8 mouse cellular contexts compared by ENCODE assay signal in the genomic region with DNA sequence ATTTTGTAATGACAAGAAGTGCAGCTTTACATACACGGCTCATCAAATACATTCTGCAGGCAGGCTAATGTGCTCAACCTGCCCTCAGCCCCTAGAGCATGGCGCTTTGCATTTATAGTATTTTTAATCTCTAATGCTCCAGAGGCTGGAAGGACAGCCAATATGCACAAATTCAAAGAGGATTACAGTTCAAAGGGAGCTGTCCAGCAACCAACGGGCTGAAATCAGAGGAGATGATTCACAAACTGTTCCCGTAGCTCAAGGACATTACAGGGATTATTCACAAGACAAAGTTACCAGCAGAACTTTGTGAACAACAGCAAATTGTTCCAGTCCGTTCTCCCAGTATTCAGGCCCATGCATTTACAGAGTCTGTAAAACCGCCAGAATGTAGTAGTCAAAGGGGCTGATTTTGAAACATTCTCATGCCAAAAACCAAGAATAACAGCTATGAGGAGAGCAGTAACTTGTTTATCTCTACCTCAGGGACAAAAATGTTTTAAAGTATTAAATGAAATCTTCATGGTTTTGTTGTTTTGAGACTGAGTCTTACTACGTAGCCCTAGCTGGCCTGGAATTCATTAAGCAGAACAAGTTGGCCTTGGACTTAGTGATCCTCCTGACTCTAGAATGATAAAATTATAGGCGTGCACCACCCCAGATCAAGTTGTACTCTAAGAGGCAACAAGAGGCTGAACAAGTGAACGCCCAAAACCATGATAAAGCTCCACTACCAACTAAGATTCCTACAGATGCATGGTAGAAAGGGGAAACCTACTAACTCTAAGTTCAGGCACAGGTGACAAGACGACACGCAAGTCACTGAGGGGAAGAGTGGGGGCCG. TPM values are rescaled to one million over a fixed set of nuclear protein-coding genes. Genes with fewer than 3 reads are reported as not detected.
DNase-seq lines count a peak whose midpoint lies in the region; ATAC-seq and TF ChIP-seq lines count a peak whose summit lies in the region.

No protein-coding gene starts in this region.

- no peak for TF ChIP-seq POLR2A in olfactory bulb, adult 2 months (IDR thresholded peaks at IDR 0.05; ENCODE audit: insufficient read depth, low read depth, low read length)

- TF ChIP-seq CTCF in olfactory bulb, adult 2 months (IDR thresholded peaks at IDR 0.05; ENCODE audit: insufficient read depth, low read depth, low read length): no peak

- DNase-seq in urinary bladder, postnatal 14 days (ENCODE audit: low spot score): peak; percentile 56
- DNase-seq in urinary bladder, adult 2 months (ENCODE audit: low spot score): no peak
- peak; percentile 76 for DNase-seq in embryonic facial prominence, embryonic 14.5 days (ENCODE audit: low spot score)
- no peak for DNase-seq in right cerebral cortex, postnatal 14 days

- H3K4me3 ChIP-seq in embryonic facial prominence, embryonic 14.5 days (ENCODE audit: low read depth, low read length): peak overlapping the region; percentile 52
- H3K4me3 ChIP-seq in hindbrain, embryonic 12.5 days: peak overlapping the region; percentile 80
- peak overlapping the region; percentile 65 for H3K4me3 ChIP-seq in liver, embryonic 12.5 days
- peak overlapping the region; percentile 70 for H3K4me3 ChIP-seq in olfactory bulb, adult 2 months (ENCODE audit: insufficient read depth, low read depth, low read length)

- no peak overlapping the region for H3K27ac ChIP-seq in embryonic facial prominence, embryonic 14.5 days (replicated peaks; ENCODE audit: low read depth, low read length)
- H3K27ac ChIP-seq in hindbrain, embryonic 12.5 days: no peak overlapping the region
- H3K27ac ChIP-seq in liver, embryonic 12.5 days: no peak overlapping the region
- H3K27ac ChIP-seq in olfactory bulb, adult 2 months (ENCODE audit: insufficient read depth, low read depth, low read length): no peak overlapping the region

- peak overlapping the region; percentile 58 for H3K9ac ChIP-seq in embryonic facial prominence, embryonic 14.5 days (ENCODE audit: low read depth, low read length)
- peak overlapping the region; percentile 77 for H3K9ac ChIP-seq in hindbrain, embryonic 12.5 days
- peak overlapping the region; percentile 37 for H3K9ac ChIP-seq in liver, embryonic 12.5 days

- ATAC-seq in embryonic facial prominence, embryonic 14.5 days (ENCODE audit: low read depth): no peak
- peak; percentile 53 for ATAC-seq in hindbrain, embryonic 12.5 days (ENCODE audit: low FRiP score)
- ATAC-seq in liver, embryonic 12.5 days: peak; percentile 52
- no peak for ATAC-seq in CD4-positive, CD25-positive, alpha-beta regulatory T cell, adult 4 months

- H3K36me3 ChIP-seq in embryonic facial prominence, embryonic 14.5 days (ENCODE audit: control insufficient read depth, insufficient read depth, low read length): no peaks in the 10 kb centered on the region
- H3K36me3 ChIP-seq in hindbrain, embryonic 12.5 days: no peaks in the 10 kb centered on the region
- no peaks in the 10 kb centered on the region for H3K36me3 ChIP-seq in liver, embryonic 12.5 days

- 0 out of 2 replicates have a peak, but pooled peaks cover 10% of the 10 kb centered on the region for H3K4me1 ChIP-seq in embryonic facial prominence, embryonic 14.5 days (ENCODE audit: control insufficient read depth, insufficient read depth, low read length)
- peaks cover 13% of the 10 kb centered on the region for H3K4me1 ChIP-seq in hindbrain, embryonic 12.5 days
- peaks cover 13% of the 10 kb centered on the region for H3K4me1 ChIP-seq in liver, embryonic 12.5 days
- no peaks in the 10 kb centered on the region for H3K4me1 ChIP-seq in olfactory bulb, adult 2 months (ENCODE audit: control insufficient read depth, insufficient read depth, low read length)

- H3K27me3 ChIP-seq in embryonic facial prominence, embryonic 14.5 days (replicated peaks; ENCODE audit: control insufficient read depth, insufficient read depth, low read length): peaks cover 17% of the 10 kb centered on the region
- H3K27me3 ChIP-seq in hindbrain, embryonic 12.5 days: no peaks in the 10 kb centered on the region
- H3K27me3 ChIP-seq in liver, embryonic 12.5 days (replicated peaks): peaks cover 34% of the 10 kb centered on the region

- H3K9me3 ChIP-seq in embryonic facial prominence, embryonic 14.5 days (ENCODE audit: control insufficient read depth, low read length): no peaks in the 10 kb centered on the region
- no peaks in the 10 kb centered on the region for H3K9me3 ChIP-seq in hindbrain, embryonic 12.5 days (replicated peaks)
- H3K9me3 ChIP-seq in liver, embryonic 12.5 days (replicated peaks): no peaks in the 10 kb centered on the region

- peak overlapping the region; percentile 68 for H3K4me2 ChIP-seq in embryonic facial prominence, embryonic 14.5 days (ENCODE audit: low read depth, low read length)
- peak overlapping the region; percentile 66 for H3K4me2 ChIP-seq in hindbrain, embryonic 12.5 days (replicated peaks)
- H3K4me2 ChIP-seq in liver, embryonic 12.5 days: peak overlapping the region; percentile 75

- WGBS in embryonic facial prominence, embryonic 14.5 days: 18% methylated on average over 12 of the region's 12 CpGs
- WGBS in hindbrain, embryonic 12.5 days: 25% methylated on average over 12 of the region's 12 CpGs
- 19% methylated on average over 12 of the region's 12 CpGs for WGBS in liver, embryonic 12.5 days (ENCODE audit: insufficient replicate concordance)
- WGBS in olfactory bulb, adult 2 months: 12% methylated on average over 12 of the region's 12 CpGs

RNA-seq across cellular contexts. Expression of gene Ric3, which starts 0.6 kb away (rescaled TPM):
- polyA plus RNA-seq in urinary bladder, adult 2 months (2012; rRNA removed): 10.3 and 12.2 TPM in 2 replicates
- polyA plus RNA-seq in embryonic facial prominence, embryonic 14.5 days (2014; fragmentation: Nextera tagmentation; extraction: Ambion mirVana): 2.6 and 4.7 TPM in 2 replicates
- 21.9 and 23.5 TPM in 2 replicates for polyA plus RNA-seq in hindbrain, embryonic 12.5 days (2016; fragmentation: Nextera tagmentation; extraction: Ambion mirVana)
- 0.93 and 1.1 TPM in 2 replicates for polyA plus RNA-seq in liver, embryonic 12.5 days (2016; fragmentation: Nextera tagmentation; extraction: Ambion mirVana)
- not detected in 2 replicates for polyA plus RNA-seq in olfactory bulb, adult 2 months (2012; ENCODE audit: insufficient read depth, insufficient read length, low replicate concordance, missing spikeins)
- under 1 TPM; 0.19 to 0.43 TPM for polyA plus RNA-seq in CD4-positive, CD25-positive, alpha-beta regulatory T cell, adult 4 months (2017; shearing (Covaris generic))

Comparison
In these comparisons a context has a peak if more than half of its experiments do, and no peak if none do; other contexts are left out.
1. DNase-seq: peak in urinary bladder, postnatal 14 days (single experiment) and embryonic facial prominence, embryonic 14.5 days (single experiment); none in urinary bladder, adult 2 months (single experiment) and right cerebral cortex, postnatal 14 days (single experiment).
2. ATAC-seq: peak in hindbrain, embryonic 12.5 days (single experiment) and liver, embryonic 12.5 days (single experiment); none in embryonic facial prominence, embryonic 14.5 days (single experiment) and CD4-positive, CD25-positive, alpha-beta regulatory T cell, adult 4 months (single experiment).
3. Peak in every context shown above with its lines, with median percentiles within 50 percentile points of each other: H3K4me2 ChIP-seq, H3K4me3 ChIP-seq and H3K9ac ChIP-seq.